Mouse (Mus musculus) forebrain, embryonic 15.5 days (tissue): ENCODE results near the gene Chpf2. TPM values are rescaled to one million over a fixed set of nuclear protein-coding genes. Genes with fewer than 3 reads are reported as not detected.

Experiments used
- ATAC-seq: fragments of 200-750 bp; cut with Nextera tagmentation; replicated peaks from 2 replicates; pipeline ENCODE4 v1.8.0; 2017; ENCODE audit warnings: mild to moderate bottlenecking, moderate TSS enrichment, moderate library complexity
- H3K27ac ChIP-seq: fragments of 300-500 bp; sonication (generic); replicated peaks from 2 replicates; pipeline ENCODE4 v1.5.1; 2015; ENCODE audit warnings: mild to moderate bottlenecking, inconsistent platforms
- H3K27me3 ChIP-seq: fragments of 300-500 bp; sonication (generic); 2 replicates; pipeline ENCODE4 v1.6.1; 2015; ENCODE audit warnings: inconsistent platforms
- H3K36me3 ChIP-seq: fragments of 300-500 bp; sonication (generic); 2 replicates; pipeline ENCODE4 v1.6.1; 2015; ENCODE audit warnings: mild to moderate bottlenecking, inconsistent platforms
- H3K4me1 ChIP-seq: fragments of 300-500 bp; sonication (generic); 2 replicates; pipeline ENCODE4 v1.6.1; 2015; ENCODE audit warnings: inconsistent platforms
- H3K4me2 ChIP-seq: fragments of 300-500 bp; sonication (generic); replicated peaks from 2 replicates; pipeline ENCODE4 v1.6.1; 2015; ENCODE audit warnings: mild to moderate bottlenecking, inconsistent platforms
- H3K4me3 ChIP-seq: fragments of 300-500 bp; sonication (generic); 2 replicates; pipeline ENCODE4 v1.5.1; 2015; ENCODE audit warnings: mild to moderate bottlenecking, inconsistent platforms
- H3K9ac ChIP-seq: fragments of 300-500 bp; sonication (generic); replicated peaks from 2 replicates; pipeline ENCODE4 v1.6.1; 2015; ENCODE audit warnings: mild to moderate bottlenecking, inconsistent platforms
- H3K9me3 ChIP-seq: fragments of 300-500 bp; sonication (generic); 2 replicates; pipeline ENCODE4 v1.6.1; 2016; ENCODE audit warnings: inconsistent platforms
- WGBS: fragments of 180-500 bp; shearing (Covaris S2); methylation state at CpG from one replicate; pipeline ENCODE4 v1.1.7; 2015; ENCODE audit warnings: mixed read lengths; 5-methylcytosine and 5-hydroxymethylcytosine counted together
- polyA plus RNA-seq: library from polyadenylated mRNA; unstranded; fragments of >200 nt; fragmentation: Nextera tagmentation; extraction: Ambion mirVana; gene quantifications from 2 replicates; pipeline ENCODE4 v1.2.1, GENCODE M21; 2015

Chpf2 gene
- polyA plus RNA-seq, 1 experiment from 2014 or later: 21.1 TPM

DNA sequence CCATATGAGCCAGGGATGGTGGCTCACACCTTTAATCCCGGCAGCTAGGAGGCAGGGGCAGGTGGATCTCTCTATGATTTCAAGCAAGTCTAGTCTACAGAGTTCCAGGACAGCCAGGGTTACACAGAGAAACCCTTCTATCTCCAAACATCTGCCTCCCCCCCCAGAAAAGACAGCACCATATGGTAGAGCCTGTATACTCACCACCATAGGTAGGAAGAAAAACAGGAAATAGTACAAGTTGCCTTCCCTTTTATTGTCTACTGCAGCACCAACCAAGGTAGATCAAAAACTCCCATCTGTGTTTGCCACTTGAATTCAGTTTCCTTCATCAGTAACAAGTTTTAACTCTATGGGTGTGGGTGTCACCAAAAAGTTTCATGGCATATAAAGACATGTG is 10.6 kb upstream of the Chpf2 start:
- no peak for ATAC-seq
- H3K4me3 ChIP-seq: peak overlapping the region; percentile 68
- H3K4me1 ChIP-seq: peaks cover 22% of the 10 kb centered on the region
- 0 out of 2 replicates have a peak overlapping the region, but pooled peaks have one; percentile 67 for H3K9ac ChIP-seq
- H3K4me2 ChIP-seq: peak overlapping the region; percentile 95
- no peaks in the 10 kb centered on the region for H3K9me3 ChIP-seq
- WGBS: 89% methylated on average over 1 of the region's 1 CpGs
- peaks cover 41% of the 10 kb centered on the region for H3K36me3 ChIP-seq
- H3K27ac ChIP-seq: no peak overlapping the region
- no peaks in the 10 kb centered on the region for H3K27me3 ChIP-seq

DNA sequence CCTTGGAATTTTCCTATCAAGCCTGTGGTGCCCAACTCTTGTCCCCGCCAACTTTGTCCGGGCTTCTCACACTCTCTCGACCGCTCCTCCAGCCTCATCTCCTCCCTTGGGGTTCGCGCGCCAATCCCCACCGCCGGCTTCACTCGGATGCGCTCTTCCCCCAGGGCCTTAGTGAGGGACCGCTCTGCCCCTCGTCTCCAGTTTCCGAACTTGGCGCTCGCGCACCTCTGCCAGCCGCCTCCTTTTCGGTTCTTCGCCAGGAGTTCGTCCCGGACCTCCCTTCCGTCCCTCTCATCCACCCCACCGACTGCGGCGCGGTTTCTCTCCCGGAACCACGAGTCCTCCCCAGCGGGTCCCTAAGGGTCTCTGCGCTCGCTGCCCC is 9.7 kb upstream of the Chpf2 start:
- Histone ChIP-seq H3K27ac (peak overlapping the region; percentile 76), H3K9ac (peak overlapping the region; percentile 67), H3K4me3 (peak overlapping the region; percentile 68), H3K9me3 (no peaks in the 10 kb centered on the region), H3K36me3 (peaks cover 33% of the 10 kb centered on the region), H3K4me1 (peaks cover 22% of the 10 kb centered on the region), H3K4me2 (peak overlapping the region; percentile 95), H3K27me3 (no peaks in the 10 kb centered on the region)
- ATAC-seq: peak; percentile 36; the same call in 1 of the 2 replicates
- under 1% methylated on average over 32 of the region's 32 CpGs for WGBS

- ATAC-seq: peak; percentile 97
Measured at GRCm38 (mm10) chr5:24577183-24577929, 9.2 kb upstream of the Chpf2 start, which contains the start of gene Abcf2. TSS of gene Abcf2 (minus strand) at chr5:24577467.

GRCm38 (mm10) chr5:24578109-24578963 is 8.2 kb upstream of the Chpf2 start:
- Histone ChIP-seq H3K36me3 (peaks cover 18% of the 10 kb centered on the region), H3K27me3 (no peaks in the 10 kb centered on the region), H3K27ac (peak overlapping the region; percentile 76; the same call in 1 of the 2 replicates), H3K4me3 (peak overlapping the region; percentile 68), H3K9me3 (no peaks in the 10 kb centered on the region), H3K4me2 (peak overlapping the region; percentile 71), H3K4me1 (peaks cover 22% of the 10 kb centered on the region), H3K9ac (peak overlapping the region; percentile 58)
- 71% methylated on average over 6 of the region's 6 CpGs for WGBS
- no peak for ATAC-seq

More at GRCm38 (mm10) chr5:24577183-24577929, 9.2 kb upstream of the Chpf2 start, which contains the start of gene Abcf2:
- Histone ChIP-seq H3K9ac (peak within 1 kb of the TSS; percentile 67), H3K27me3 (no peaks in the 10 kb centered on the region), H3K27ac (peak within 1 kb of the TSS; percentile 76), H3K4me3 (peak within 1 kb of the TSS; percentile 68), H3K36me3 (peaks cover 27% of the 10 kb centered on the region), H3K9me3 (no peaks in the 10 kb centered on the region), H3K4me2 (peak within 1 kb of the TSS; percentile 95), H3K4me1 (peaks cover 22% of the 10 kb centered on the region)
- under 1% methylated on average over 48 of the region's 48 CpGs for WGBS

DNA sequence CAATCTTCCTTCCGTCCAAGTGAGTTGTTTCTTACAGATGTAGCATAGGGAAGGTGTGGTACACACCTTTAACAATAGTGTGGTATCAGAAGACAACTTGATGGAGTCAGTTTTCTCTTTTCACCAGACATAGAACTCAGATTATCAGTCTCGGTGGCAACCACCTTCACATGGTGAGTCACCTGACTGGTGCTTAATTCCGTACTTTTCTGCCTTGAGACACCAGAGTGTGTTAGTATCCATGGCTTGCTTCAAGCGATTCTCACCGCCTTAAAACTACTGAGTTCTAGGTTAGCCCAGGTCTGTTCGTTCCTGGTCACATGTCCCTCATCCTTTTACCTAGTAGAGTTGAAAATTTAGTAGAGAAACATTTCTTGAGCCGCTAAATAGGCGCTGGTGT is 435 bp upstream of the Chpf2 start:
- 9% methylated on average over 8 of the region's 8 CpGs for WGBS
- peak overlapping the region; percentile 79 for H3K4me2 ChIP-seq
- peak overlapping the region; percentile 79 for H3K27ac ChIP-seq
- ATAC-seq: peak; percentile 33
- peak overlapping the region; percentile 72 for H3K4me3 ChIP-seq
- H3K27me3 ChIP-seq: no peaks in the 10 kb centered on the region
- H3K36me3 ChIP-seq: peaks cover 10% of the 10 kb centered on the region; the same call in 1 of the 2 replicates
- no peaks in the 10 kb centered on the region for H3K9me3 ChIP-seq
- peaks cover 29% of the 10 kb centered on the region for H3K4me1 ChIP-seq
- peak overlapping the region; percentile 76 for H3K9ac ChIP-seq

GRCm38 (mm10) chr5:24587200-24587577 is 648 bp downstream of the Chpf2 start:
- WGBS: 31% methylated on average over 4 of the region's 4 CpGs
- H3K9me3 ChIP-seq: no peaks in the 10 kb centered on the region
- peak; percentile 4; the same call in 1 of the 2 replicates for ATAC-seq

DNA sequence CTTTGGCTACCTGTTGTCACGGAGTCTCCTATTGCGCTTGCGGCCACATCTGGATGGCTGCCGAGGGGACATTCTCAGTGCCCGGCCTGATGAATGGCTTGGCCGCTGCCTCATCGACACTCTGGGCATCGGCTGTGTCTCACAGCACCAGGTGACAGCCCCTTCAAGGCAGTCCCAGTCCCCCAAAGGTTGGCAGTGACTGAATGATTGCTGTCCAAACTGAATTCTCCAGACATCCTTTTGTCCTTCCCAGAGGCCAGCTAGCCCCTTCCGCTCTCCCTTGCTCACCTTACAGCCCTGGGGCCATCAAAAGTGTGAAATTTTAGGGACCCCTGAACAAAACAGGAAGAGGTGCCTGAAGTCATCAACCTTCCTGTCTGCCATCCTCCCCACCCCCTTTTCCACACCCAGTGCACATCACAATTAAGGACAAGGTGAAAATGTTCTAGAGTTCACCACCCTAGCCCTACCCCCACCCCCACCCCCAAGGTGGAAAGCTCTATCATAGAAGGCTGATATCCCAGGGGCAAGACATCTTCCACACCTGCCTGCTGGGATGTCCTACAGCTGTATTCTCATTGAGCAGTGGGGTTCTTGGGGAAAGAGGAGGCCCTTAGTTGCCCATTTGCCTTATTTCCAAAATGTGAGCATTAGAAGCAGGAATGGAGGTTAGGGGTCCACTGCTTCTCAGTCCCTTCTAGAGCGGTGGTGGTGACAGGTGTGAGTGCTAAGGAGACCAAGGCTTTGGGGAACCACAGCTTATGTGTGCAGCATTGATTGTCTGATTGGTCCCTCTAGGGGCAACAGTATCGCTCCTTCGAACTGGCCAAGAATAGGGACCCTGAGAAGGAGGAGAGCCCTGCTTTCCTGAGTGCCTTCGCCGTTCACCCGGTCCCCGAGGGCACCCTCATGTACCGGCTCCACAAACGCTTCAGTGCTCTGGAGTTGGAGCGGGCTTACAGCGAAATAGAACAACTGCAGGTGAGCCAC is 3.3 kb downstream of the Chpf2 start:
- no peak for ATAC-seq
- Histone ChIP-seq H3K9me3 (no peaks in the 10 kb centered on the region), H3K27me3 (no peaks in the 10 kb centered on the region), H3K4me2 (no peak overlapping the region), H3K27ac (no peak overlapping the region; the same call in 1 of the 2 replicates), H3K4me1 (peaks cover 39% of the 10 kb centered on the region), H3K9ac (no peak overlapping the region), H3K36me3 (peaks cover 45% of the 10 kb centered on the region), H3K4me3 (no peak overlapping the region)
- WGBS: 89% methylated on average over 20 of the region's 20 CpGs

More at GRCm38 (mm10) chr5:24587200-24587577, 648 bp downstream of the Chpf2 start:
- H3K9ac ChIP-seq: peak overlapping the region; percentile 76
- peaks cover 38% of the 10 kb centered on the region for H3K4me1 ChIP-seq
- no peaks in the 10 kb centered on the region for H3K27me3 ChIP-seq
- peaks cover 20% of the 10 kb centered on the region for H3K36me3 ChIP-seq
- H3K4me2 ChIP-seq: peak overlapping the region; percentile 79
- H3K4me3 ChIP-seq: peak overlapping the region; percentile 72
- H3K27ac ChIP-seq: peak overlapping the region; percentile 79

DNA sequence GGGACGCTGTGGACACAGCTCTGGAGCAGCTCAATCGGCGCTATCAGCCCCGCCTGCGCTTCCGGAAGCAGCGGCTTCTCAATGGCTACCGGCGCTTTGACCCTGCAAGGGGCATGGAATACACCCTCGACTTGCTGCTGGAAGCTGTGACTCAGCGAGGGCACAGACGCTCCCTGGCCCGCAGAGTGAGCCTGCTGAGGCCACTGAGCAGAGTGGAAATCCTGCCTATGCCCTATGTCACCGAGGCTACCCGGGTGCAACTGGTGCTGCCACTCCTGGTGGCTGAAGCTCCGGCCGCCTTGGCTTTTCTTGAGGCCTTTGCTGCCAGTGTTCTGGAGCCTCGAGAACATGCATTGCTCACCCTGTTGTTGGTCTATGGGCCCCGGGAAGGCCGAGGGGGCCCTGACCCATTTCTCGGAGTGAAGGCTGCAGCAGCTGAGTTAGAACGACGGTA is 4.8 kb downstream of the Chpf2 start:
- 32% methylated on average over 23 of the region's 23 CpGs for WGBS

GRCm38 (mm10) chr5:24591796-24592470 is 5.4 kb downstream of the Chpf2 start:
- no peak overlapping the region for H3K4me2 ChIP-seq
- H3K4me1 ChIP-seq: peaks cover 55% of the 10 kb centered on the region
- no peak for ATAC-seq
- no peak overlapping the region; the same call in 1 of the 2 replicates for H3K9ac ChIP-seq
- H3K9me3 ChIP-seq: no peaks in the 10 kb centered on the region
- H3K4me3 ChIP-seq: no peak overlapping the region
- H3K27me3 ChIP-seq: no peaks in the 10 kb centered on the region
- H3K27ac ChIP-seq: no peak overlapping the region
- H3K36me3 ChIP-seq: peaks cover 49% of the 10 kb centered on the region
- 66% methylated on average over 24 of the region's 24 CpGs for WGBS

More for the DNA sequence above, 4.8 kb downstream of the Chpf2 start:
- no peak for ATAC-seq
- Histone ChIP-seq H3K4me3 (no peak overlapping the region), H3K9ac (peak overlapping the region; percentile 12; the same call in 1 of the 2 replicates), H3K4me2 (no peak overlapping the region), H3K27me3 (no peaks in the 10 kb centered on the region), H3K36me3 (peaks cover 49% of the 10 kb centered on the region), H3K27ac (no peak overlapping the region; the same call in 1 of the 2 replicates), H3K4me1 (peaks cover 49% of the 10 kb centered on the region), H3K9me3 (no peaks in the 10 kb centered on the region)

GRCm38 (mm10) chr5:24592471-24593160 is 6.1 kb downstream of the Chpf2 start:
- no peaks in the 10 kb centered on the region for H3K27me3 ChIP-seq
- peaks cover 53% of the 10 kb centered on the region for H3K4me1 ChIP-seq
- no peak overlapping the region for H3K9ac ChIP-seq
- H3K9me3 ChIP-seq: no peaks in the 10 kb centered on the region
- no peak overlapping the region for H3K27ac ChIP-seq
- 69% methylated on average over 21 of the region's 21 CpGs for WGBS
- H3K4me3 ChIP-seq: no peak overlapping the region
- ATAC-seq: no peak
- peaks cover 49% of the 10 kb centered on the region for H3K36me3 ChIP-seq
- H3K4me2 ChIP-seq: no peak overlapping the region
